Mouse (Mus musculus) forebrain, embryonic 15.5 days (tissue): ENCODE results near the gene Fgf13. TPM values are rescaled to one million over a fixed set of nuclear protein-coding genes. Genes with fewer than 3 reads are reported as not detected.
A peak's percentile ranks its signal among the peaks of the same experiment; 100 is the strongest.

Experiments
- ATAC-seq: fragments of 200-750 bp; cut with Nextera tagmentation; replicated peaks from 2 replicates; pipeline ENCODE4 v1.8.0; 2017; ENCODE audit warnings: mild to moderate bottlenecking, moderate TSS enrichment, moderate library complexity
- H3K27ac ChIP-seq: fragments of 300-500 bp; sonication (generic); replicated peaks from 2 replicates; pipeline ENCODE4 v1.5.1; 2015; ENCODE audit warnings: mild to moderate bottlenecking, inconsistent platforms
- H3K27me3 ChIP-seq: fragments of 300-500 bp; sonication (generic); 2 replicates; pipeline ENCODE4 v1.6.1; 2015; ENCODE audit warnings: inconsistent platforms
- H3K36me3 ChIP-seq: fragments of 300-500 bp; sonication (generic); 2 replicates; pipeline ENCODE4 v1.6.1; 2015; ENCODE audit warnings: mild to moderate bottlenecking, inconsistent platforms
- H3K4me1 ChIP-seq: fragments of 300-500 bp; sonication (generic); 2 replicates; pipeline ENCODE4 v1.6.1; 2015; ENCODE audit warnings: inconsistent platforms
- H3K4me2 ChIP-seq: fragments of 300-500 bp; sonication (generic); replicated peaks from 2 replicates; pipeline ENCODE4 v1.6.1; 2015; ENCODE audit warnings: mild to moderate bottlenecking, inconsistent platforms
- H3K4me3 ChIP-seq: fragments of 300-500 bp; sonication (generic); 2 replicates; pipeline ENCODE4 v1.5.1; 2015; ENCODE audit warnings: mild to moderate bottlenecking, inconsistent platforms
- H3K9ac ChIP-seq: fragments of 300-500 bp; sonication (generic); replicated peaks from 2 replicates; pipeline ENCODE4 v1.6.1; 2015; ENCODE audit warnings: mild to moderate bottlenecking, inconsistent platforms
- H3K9me3 ChIP-seq: fragments of 300-500 bp; sonication (generic); 2 replicates; pipeline ENCODE4 v1.6.1; 2016; ENCODE audit warnings: inconsistent platforms
- WGBS: fragments of 180-500 bp; shearing (Covaris S2); methylation state at CpG from one replicate; pipeline ENCODE4 v1.1.7; 2015; ENCODE audit warnings: mixed read lengths; 5-methylcytosine and 5-hydroxymethylcytosine counted together
- polyA plus RNA-seq: library from polyadenylated mRNA; unstranded; fragments of >200 nt; fragmentation: Nextera tagmentation; extraction: Ambion mirVana; gene quantifications from 2 replicates; pipeline ENCODE4 v1.2.1, GENCODE M21; 2015

The Fgf13 gene
- 115 and 116 TPM in 2 replicates for polyA plus RNA-seq

GRCm38 (mm10) chrX:59567695-59568431, at the start of gene Fgf13:
Gene Fgf13 (minus strand): TSS chrX:59568071.
- H3K36me3 ChIP-seq: no peaks in the 10 kb centered on the region
- peak within 1 kb of the TSS; percentile 52 for H3K4me2 ChIP-seq
- peak; percentile 60 for ATAC-seq
- H3K9me3 ChIP-seq: no peaks in the 10 kb centered on the region
- H3K27ac ChIP-seq: peak within 1 kb of the TSS; percentile 91
- H3K4me1 ChIP-seq: no peaks in the 10 kb centered on the region
- H3K27me3 ChIP-seq: no peaks in the 10 kb centered on the region
- H3K9ac ChIP-seq: peak within 1 kb of the TSS; percentile 81
- peak within 1 kb of the TSS; percentile 64 for H3K4me3 ChIP-seq
- 14% methylated on average over 35 of the region's 47 CpGs for WGBS

GRCm38 (mm10) chrX:59606535-59606934, 38.7 kb upstream of the Fgf13 start:
- no peaks in the 10 kb centered on the region for H3K27me3 ChIP-seq
- WGBS: 59% methylated on average over 1 of the region's 1 CpGs
- H3K27ac ChIP-seq: no peak overlapping the region
- no peaks in the 10 kb centered on the region for H3K36me3 ChIP-seq
- no peaks in the 10 kb centered on the region for H3K9me3 ChIP-seq
- no peak overlapping the region for H3K4me3 ChIP-seq
- ATAC-seq: no peak
- no peak overlapping the region for H3K9ac ChIP-seq
- H3K4me1 ChIP-seq: no peaks in the 10 kb centered on the region
- no peak overlapping the region for H3K4me2 ChIP-seq

GRCm38 (mm10) chrX:59589050-59589449, 21.2 kb upstream of the Fgf13 start:
- Histone ChIP-seq H3K4me3 (no peak overlapping the region), H3K36me3 (no peaks in the 10 kb centered on the region), H3K9me3 (no peaks in the 10 kb centered on the region), H3K27ac (no peak overlapping the region), H3K4me1 (no peaks in the 10 kb centered on the region), H3K4me2 (no peak overlapping the region), H3K9ac (no peak overlapping the region), H3K27me3 (no peaks in the 10 kb centered on the region)
- WGBS: 48% methylated on average over 5 of the region's 5 CpGs
- no peak for ATAC-seq

- H3K27me3 ChIP-seq: no peaks in the 10 kb centered on the region
- H3K4me3 ChIP-seq: no peak overlapping the region
- no peaks in the 10 kb centered on the region for H3K9me3 ChIP-seq
- H3K36me3 ChIP-seq: no peaks in the 10 kb centered on the region
- WGBS: 81% methylated on average over 11 of the region's 11 CpGs
- H3K9ac ChIP-seq: no peak overlapping the region
- H3K27ac ChIP-seq: no peak overlapping the region
- no peaks in the 10 kb centered on the region for H3K4me1 ChIP-seq
- ATAC-seq: no peak
- no peak overlapping the region for H3K4me2 ChIP-seq
These were observed 17.8 kb upstream of the Fgf13 start for GRCm38 (mm10) chrX:59585508-59586186.

- no peak for ATAC-seq
- Histone ChIP-seq H3K4me2 (no peak overlapping the region), H3K4me3 (no peak overlapping the region), H3K9me3 (no peaks in the 10 kb centered on the region), H3K9ac (no peak overlapping the region), H3K27me3 (no peaks in the 10 kb centered on the region), H3K27ac (no peak overlapping the region), H3K4me1 (no peaks in the 10 kb centered on the region), H3K36me3 (no peaks in the 10 kb centered on the region)
These were observed 16.2 kb upstream of the Fgf13 start for GRCm38 (mm10) chrX:59584034-59584433.

- no peaks in the 10 kb centered on the region for H3K36me3 ChIP-seq
- ATAC-seq: peak; percentile 73
- peak overlapping the region; percentile 64 for H3K4me3 ChIP-seq
- peak overlapping the region; percentile 91 for H3K27ac ChIP-seq
- no peaks in the 10 kb centered on the region for H3K4me1 ChIP-seq
- 19% methylated on average over 73 of the region's 75 CpGs for WGBS
- H3K9ac ChIP-seq: peak overlapping the region; percentile 81
- no peaks in the 10 kb centered on the region for H3K27me3 ChIP-seq
- no peaks in the 10 kb centered on the region for H3K9me3 ChIP-seq
- H3K4me2 ChIP-seq: peak overlapping the region; percentile 52
These were observed 811 bp downstream of the Fgf13 start for GRCm38 (mm10) chrX:59566826-59567694.

- Histone ChIP-seq H3K27me3 (no peaks in the 10 kb centered on the region), H3K4me3 (peak overlapping the region; percentile 64), H3K27ac (peak overlapping the region; percentile 91), H3K4me2 (peak overlapping the region; percentile 52), H3K36me3 (no peaks in the 10 kb centered on the region), H3K9ac (peak overlapping the region; percentile 81), H3K4me1 (no peaks in the 10 kb centered on the region), H3K9me3 (no peaks in the 10 kb centered on the region)
- peak; percentile 53 for ATAC-seq
- WGBS: 25% methylated on average over 18 of the region's 18 CpGs
These were observed 1.7 kb downstream of the Fgf13 start for GRCm38 (mm10) chrX:59566017-59566679.

- no peaks in the 10 kb centered on the region for H3K9me3 ChIP-seq
- ATAC-seq: no peak
- H3K9ac ChIP-seq: no peak overlapping the region
- 80% methylated on average over 2 of the region's 2 CpGs for WGBS
- H3K4me2 ChIP-seq: no peak overlapping the region
- H3K4me3 ChIP-seq: no peak overlapping the region
- H3K27ac ChIP-seq: no peak overlapping the region
- H3K27me3 ChIP-seq: no peaks in the 10 kb centered on the region
- no peaks in the 10 kb centered on the region for H3K36me3 ChIP-seq
- H3K4me1 ChIP-seq: no peaks in the 10 kb centered on the region
These were observed 19.9 kb downstream of the Fgf13 start for GRCm38 (mm10) chrX:59547931-59548330.

GRCm38 (mm10) chrX:59508273-59508672, 59.6 kb downstream of the Fgf13 start:
- Histone ChIP-seq H3K9me3 (no peaks in the 10 kb centered on the region), H3K4me1 (peaks cover 6% of the 10 kb centered on the region; the same call in 1 of the 2 replicates), H3K27ac (no peak overlapping the region), H3K4me3 (no peak overlapping the region), H3K36me3 (no peaks in the 10 kb centered on the region), H3K9ac (no peak overlapping the region), H3K27me3 (no peaks in the 10 kb centered on the region), H3K4me2 (no peak overlapping the region)
- 68% methylated on average over 4 of the region's 4 CpGs for WGBS
- ATAC-seq: no peak

- no peak for ATAC-seq
- H3K4me3 ChIP-seq: no peak overlapping the region
- no peaks in the 10 kb centered on the region for H3K9me3 ChIP-seq
- H3K36me3 ChIP-seq: no peaks in the 10 kb centered on the region
- H3K4me1 ChIP-seq: no peaks in the 10 kb centered on the region
- H3K27ac ChIP-seq: no peak overlapping the region
- H3K27me3 ChIP-seq: no peaks in the 10 kb centered on the region
- H3K4me2 ChIP-seq: no peak overlapping the region
- no peak overlapping the region for H3K9ac ChIP-seq
- WGBS: 36% methylated on average over 1 of the region's 1 CpGs
These were observed 74.5 kb downstream of the Fgf13 start for GRCm38 (mm10) chrX:59493388-59493787.

GRCm38 (mm10) chrX:59485426-59485825, 82.4 kb downstream of the Fgf13 start:
- H3K4me1 ChIP-seq: no peaks in the 10 kb centered on the region
- no peak overlapping the region for H3K4me2 ChIP-seq
- 58% methylated on average over 2 of the region's 2 CpGs for WGBS
- no peak overlapping the region for H3K27ac ChIP-seq
- no peaks in the 10 kb centered on the region for H3K36me3 ChIP-seq
- H3K27me3 ChIP-seq: no peaks in the 10 kb centered on the region
- H3K9ac ChIP-seq: no peak overlapping the region
- H3K9me3 ChIP-seq: no peaks in the 10 kb centered on the region
- H3K4me3 ChIP-seq: no peak overlapping the region
- no peak for ATAC-seq
